Mouse (Mus musculus): ENCODE results near the gene Dlk1.

DNA sequence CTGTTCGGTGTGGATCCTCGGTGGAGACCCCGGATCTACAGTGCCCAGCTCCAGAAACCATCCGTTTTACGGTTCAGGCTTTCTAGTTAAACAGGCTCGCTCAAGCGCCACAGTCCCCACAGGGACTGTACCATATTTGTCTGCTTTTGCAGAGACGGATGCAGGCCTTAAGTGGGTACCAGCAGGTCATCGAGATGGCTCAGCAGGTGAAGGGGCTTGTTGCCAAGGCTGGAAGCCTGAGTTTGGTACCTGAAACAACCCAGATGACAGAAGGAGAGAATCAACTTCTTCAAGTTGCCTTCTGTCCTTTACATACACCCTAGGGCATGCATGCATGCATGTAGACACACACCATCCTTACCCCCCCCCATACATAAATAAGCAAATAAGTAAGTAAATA, 40.8 kb downstream of the Dlk1 start:
- TF ChIP-seq POLR2A (IDR thresholded peaks at IDR 0.05; ENCODE audit: low read depth, low read length) = no peak
- no peak for TF ChIP-seq CTCF (IDR thresholded peaks at IDR 0.05; ENCODE audit: borderline replicate concordance, insufficient read depth, low read length)
